Mouse (Mus musculus) MEL (cell line): Measurements from ENCODE around the gene Erc2. TPM values are rescaled to one million over a fixed set of nuclear protein-coding genes. Genes with fewer than 3 reads are reported as not detected.

Experiments
- DNase-seq: peaks from one replicate; pipeline ENCODE4 v3.0.0; 2011; ENCODE audit warnings: low read depth, low spot score
- H3K27ac ChIP-seq: 2 replicates; pipeline ENCODE4 v1.5.1; 2012; ENCODE audit warnings: low read depth, mild to moderate bottlenecking, control low read depth, low read length, moderate library complexity; ENCODE audit not compliant: control insufficient read depth
- H3K27me3 ChIP-seq, 2 experiments: fragments of 150-350 bp in 1 of 2; sonication (generic) in 1 of 2; 2 replicates each; pipeline ENCODE4 v1.6.1; 2012; ENCODE audit warnings: low read length in 2 of 2, mild to moderate bottlenecking in 2 of 2, improper control_type of control experiment in 1 of 2, moderate library complexity in 1 of 2; ENCODE audit not compliant: insufficient read depth in 2 of 2, control insufficient read depth in 1 of 2
- H3K36me3 ChIP-seq, 2 experiments: 2 replicates each; pipeline ENCODE4 v1.6.1; 2012 to 2014; ENCODE audit warnings: low read length in 2 of 2, improper control_type of control experiment in 1 of 2, inconsistent platforms in 1 of 2, mild to moderate bottlenecking in 1 of 2; ENCODE audit not compliant: insufficient read depth in 2 of 2, control insufficient read depth in 1 of 2
- H3K4me1 ChIP-seq, 2 experiments: fragments of 150-350 bp in 1 of 2; sonication (generic) in 1 of 2; 2 replicates each; pipeline ENCODE4 v1.6.1; 2012; ENCODE audit warnings: low read length in 2 of 2, improper control_type of control experiment in 1 of 2, mild to moderate bottlenecking in 1 of 2; ENCODE audit not compliant: insufficient read depth in 2 of 2, control insufficient read depth in 1 of 2
- H3K4me3 ChIP-seq, 2 experiments: fragments of 150-350 bp in 1 of 2; sonication (generic) in 1 of 2; 2 replicates each; pipeline ENCODE4 v1.5.1; 2012; ENCODE audit warnings: low read depth in 2 of 2, low read length in 2 of 2, mild to moderate bottlenecking in 2 of 2, moderate library complexity in 2 of 2, control low read depth in 1 of 2, improper control_type of control experiment in 1 of 2; ENCODE audit not compliant: control insufficient read depth in 1 of 2, insufficient read depth in 1 of 2
- H3K79me2 ChIP-seq: 2 replicates; pipeline ENCODE4 v1.6.1; 2012; ENCODE audit warnings: mild to moderate bottlenecking, low read length, moderate library complexity; ENCODE audit not compliant: control insufficient read depth, poor library complexity, insufficient read depth
- H3K9ac ChIP-seq: 2 replicates; pipeline ENCODE4 v1.6.1; 2012; ENCODE audit warnings: low read depth, mild to moderate bottlenecking, control low read depth, low read length, moderate library complexity; ENCODE audit not compliant: control insufficient read depth, poor library complexity, severe bottlenecking
- H3K9me3 ChIP-seq: fragments of 150-350 bp; sonication (generic); replicated peaks from 2 replicates; pipeline ENCODE4 v1.6.1; 2012; ENCODE audit warnings: mild to moderate bottlenecking, low read length, improper control_type of control experiment, moderate library complexity; ENCODE audit not compliant: insufficient read depth
- BHLHE40 ChIP-seq: IDR thresholded peaks from 2 replicates; pipeline ENCODE4 v1.6.1; 2012; ENCODE audit warnings: low read depth, mild to moderate bottlenecking, inconsistent platforms, low read length, improper control_type of control experiment, borderline replicate concordance
- CHD1 ChIP-seq: IDR thresholded peaks from 2 replicates; pipeline ENCODE4 v1.6.1; 2012; ENCODE audit warnings: low read depth, mild to moderate bottlenecking, inconsistent platforms, low read length, improper control_type of control experiment
- CTCF ChIP-seq, 3 experiments: IDR thresholded peaks in 2 of 3; conservative IDR thresholded peaks in 1 of 3; 2 replicates each; pipeline ENCODE4 v1.5.1; 2011 to 2012; ENCODE audit warnings: low read length in 3 of 3, low read depth in 2 of 3, mild to moderate bottlenecking in 2 of 3, improper control_type of control experiment in 1 of 3, inconsistent platforms in 1 of 3, mixed read lengths in 1 of 3, moderate library complexity in 1 of 3; ENCODE audit not compliant: control insufficient read depth in 1 of 3, insufficient read depth in 1 of 3, poor library complexity in 1 of 3, severe bottlenecking in 1 of 3
- E2F4 ChIP-seq: IDR thresholded peaks from 2 replicates; pipeline ENCODE4 v1.6.1; 2011; ENCODE audit warnings: low read depth, low read length, improper control_type of control experiment, borderline replicate concordance
- ETS1 ChIP-seq: IDR thresholded peaks from 2 replicates; pipeline ENCODE4 v1.6.1; 2012; ENCODE audit warnings: low read depth, mild to moderate bottlenecking, inconsistent platforms, low read length, improper control_type of control experiment, moderate library complexity
- GABPA ChIP-seq: IDR thresholded peaks from 2 replicates; pipeline ENCODE4 v1.6.1; 2012; ENCODE audit warnings: low read depth, mild to moderate bottlenecking, inconsistent platforms, low read length, improper control_type of control experiment, moderate library complexity
- GATA1 ChIP-seq: IDR thresholded peaks from 2 replicates; pipeline ENCODE4 v1.6.1; 2011; ENCODE audit warnings: low read depth, low read length, improper control_type of control experiment
- KAT2A ChIP-seq: conservative IDR thresholded peaks from 2 replicates; pipeline ENCODE4 v1.6.1; 2012; ENCODE audit warnings: low read depth, low read length, improper control_type of control experiment, inconsistent platforms
- NRF1 ChIP-seq: IDR thresholded peaks from 2 replicates; pipeline ENCODE4 v1.6.1; 2014; ENCODE audit warnings: low read depth, mild to moderate bottlenecking, inconsistent platforms, low read length, improper control_type of control experiment, moderate library complexity; ENCODE audit not compliant: poor library complexity, insufficient read depth, severe bottlenecking
- POLR2A ChIP-seq, 2 experiments: IDR thresholded peaks; 2 replicates each; pipeline ENCODE4 v1.6.1; 2011 to 2012; ENCODE audit warnings: low read length in 2 of 2, mild to moderate bottlenecking in 2 of 2, control low read depth in 1 of 2, improper control_type of control experiment in 1 of 2, low read depth in 1 of 2, moderate library complexity in 1 of 2; ENCODE audit not compliant: control insufficient read depth in 1 of 2, insufficient read depth in 1 of 2, poor library complexity in 1 of 2
- POLR2AphosphoS5 ChIP-seq: IDR thresholded peaks from 2 replicates; pipeline ENCODE4 v1.6.1; 2012; ENCODE audit warnings: low read depth, borderline replicate concordance, mild to moderate bottlenecking, inconsistent platforms, low read length, moderate library complexity, mixed read lengths
- RAD21 ChIP-seq: IDR thresholded peaks from 2 replicates; pipeline ENCODE4 v1.6.1; 2011; ENCODE audit warnings: mild to moderate bottlenecking, low read depth, low read length, improper control_type of control experiment
- TAL1 ChIP-seq: IDR thresholded peaks from 2 replicates; pipeline ENCODE4 v1.6.1; 2012; ENCODE audit warnings: mild to moderate bottlenecking, inconsistent platforms, low read length, moderate library complexity, mixed read lengths
- TCF12 ChIP-seq: IDR thresholded peaks from 2 replicates; pipeline ENCODE4 v1.6.1; 2014; ENCODE audit warnings: low read depth, mild to moderate bottlenecking, inconsistent platforms, low read length, improper control_type of control experiment, moderate library complexity
- UBTF ChIP-seq: IDR thresholded peaks from 2 replicates; pipeline ENCODE4 v1.6.1; 2012; ENCODE audit warnings: low read depth, mild to moderate bottlenecking, inconsistent platforms, low read length, improper control_type of control experiment, moderate library complexity, borderline replicate concordance; ENCODE audit not compliant: insufficient read depth
- USF1 ChIP-seq: IDR thresholded peaks from 2 replicates; pipeline ENCODE4 v1.6.1; 2014; ENCODE audit warnings: low read depth, mild to moderate bottlenecking, inconsistent platforms, low read length, improper control_type of control experiment, moderate library complexity
- USF2 ChIP-seq, 2 experiments: IDR thresholded peaks; 2 replicates each; pipeline ENCODE4 v1.6.1; 2011 to 2012; ENCODE audit warnings: improper control_type of control experiment in 2 of 2, low read length in 2 of 2, borderline replicate concordance in 1 of 2, inconsistent platforms in 1 of 2, low read depth in 1 of 2, mild to moderate bottlenecking in 1 of 2; ENCODE audit not compliant: insufficient read depth in 1 of 2
- ZNF384 ChIP-seq: IDR thresholded peaks from 2 replicates; pipeline ENCODE4 v1.6.1; 2012; ENCODE audit warnings: low read depth, mild to moderate bottlenecking, inconsistent platforms, low read length, improper control_type of control experiment
- polyA plus RNA-seq, 2 experiments: library from polyadenylated mRNA; stranded (reverse) in 1 of 2; unstranded in 1 of 2; fragments of >175 nt in 1 of 2; fragments of >200 nt in 1 of 2; gene quantifications; 2 replicates each; pipeline versions ENCODE4 v1.2.1 to v1.2.4; 2012; ENCODE audit warnings: low replicate concordance in 2 of 2, low read depth in 1 of 2; ENCODE audit not compliant: insufficient read length in 2 of 2, insufficient read depth in 1 of 2, missing spikeins in 1 of 2
- total RNA-seq: library from RNA; depleted of rRNA; stranded (reverse); fragments of 300-350 nt; gene quantifications from 2 replicates; pipeline ENCODE4 v1.2.3, GENCODE M21; 2012

The Erc2 gene
- total and polyA plus RNA-seq, 3 experiments: not detected

- Histone ChIP-seq H3K9me3 (no peaks in the 10 kb centered on the region), H3K27ac (no peak overlapping the region), H3K36me3 (no peaks in the 10 kb centered on the region), H3K4me3 (no peak overlapping the region), H3K79me2 (no peaks in the 10 kb centered on the region), H3K9ac (no peak overlapping the region), H3K4me1 (no peaks in the 10 kb centered on the region), H3K27me3 (no peaks in the 10 kb centered on the region)
- no peak for TF ChIP-seq GABPA
- no peak for TF ChIP-seq GATA1
- TF ChIP-seq KAT2A: no peak
- no peak for TF ChIP-seq USF1
- no peak for TF ChIP-seq USF2 (IDR thresholded peaks at IDR 0.05; ENCODE audit: borderline replicate concordance in 1 of 2, insufficient read depth in 1 of 2, low read depth in 1 of 2, low read length in 2 of 2)
- TF ChIP-seq E2F4: no peak
- no peak for TF ChIP-seq ZNF384
- TF ChIP-seq CTCF (IDR thresholded peaks at IDR 0.05 in 2 of 3, conservative IDR thresholded peaks at IDR 0.05 in 1 of 3; ENCODE audit: control insufficient read depth in 1 of 3, insufficient read depth in 1 of 3, low read depth in 2 of 3, low read length in 3 of 3, poor library complexity in 1 of 3, severe bottlenecking in 1 of 3): no peak
- no peak for TF ChIP-seq TAL1
- no peak for TF ChIP-seq NRF1
- no peak for TF ChIP-seq CHD1
- TF ChIP-seq UBTF: no peak
- DNase-seq: no peak
Observed at GRCm38 (mm10) chr14:27642981-27643380, 20.8 kb downstream of the Erc2 start.

- Histone ChIP-seq H3K4me1 (no peaks in the 10 kb centered on the region), H3K9ac (no peak overlapping the region), H3K36me3 (no peaks in the 10 kb centered on the region), H3K27ac (no peak overlapping the region), H3K27me3 (no peaks in the 10 kb centered on the region), H3K79me2 (no peaks in the 10 kb centered on the region), H3K4me3 (no peak overlapping the region), H3K9me3 (no peaks in the 10 kb centered on the region)
- TF ChIP-seq RAD21 (no peak), POLR2A (IDR thresholded peaks at IDR 0.05; ENCODE audit: control insufficient read depth in 1 of 2, insufficient read depth in 1 of 2, low read depth in 1 of 2, low read length in 2 of 2, poor library complexity in 1 of 2) (no peak), USF2 (IDR thresholded peaks at IDR 0.05; ENCODE audit: borderline replicate concordance in 1 of 2, insufficient read depth in 1 of 2, low read depth in 1 of 2, low read length in 2 of 2) (no peak), NRF1 (no peak), ETS1 (no peak), CHD1 (no peak), BHLHE40 (no peak), POLR2AphosphoS5 (no peak), TCF12 (no peak)
- DNase-seq: no peak
Observed at GRCm38 (mm10) chr14:27654670-27655069, 32.4 kb downstream of the Erc2 start.
